12 mouse cellular contexts compared by ENCODE assay signal in the genomic region with DNA sequence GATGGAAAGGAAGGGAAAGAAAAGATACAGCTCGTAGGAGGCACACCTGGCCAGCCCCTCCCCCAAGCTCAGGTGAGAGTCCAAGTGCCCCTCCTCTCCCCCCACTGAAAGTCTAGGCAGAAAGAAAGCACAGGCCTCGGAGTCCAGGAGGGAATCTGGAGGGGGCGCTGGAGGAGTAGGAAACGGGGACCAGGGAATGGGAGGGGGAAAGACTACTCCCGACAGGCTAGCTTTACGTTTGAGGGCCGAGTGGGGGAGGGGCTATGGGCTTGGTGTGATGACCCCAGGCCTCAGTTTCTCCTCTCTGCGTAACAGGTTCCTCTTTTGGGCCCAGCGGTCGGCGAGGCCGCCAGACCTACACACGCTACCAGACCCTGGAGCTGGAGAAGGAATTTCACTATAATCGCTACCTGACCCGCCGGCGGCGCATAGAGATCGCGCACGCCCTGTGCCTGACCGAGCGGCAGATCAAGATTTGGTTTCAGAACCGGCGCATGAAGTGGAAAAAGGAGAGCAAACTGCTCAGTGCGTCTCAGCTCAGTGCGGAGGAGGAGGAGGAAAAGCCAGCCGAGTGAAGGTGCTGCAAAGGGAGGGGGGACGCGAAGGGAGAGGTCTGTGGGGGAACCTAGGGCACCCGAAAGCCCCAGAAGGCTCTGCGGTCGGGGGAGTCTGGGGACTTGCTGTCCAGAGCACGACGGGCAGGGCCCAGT. TPM values are rescaled to one million over a fixed set of nuclear protein-coding genes. Genes with fewer than 3 reads are reported as not detected.
DNase-seq lines count a peak whose midpoint lies in the region; ATAC-seq lines count a peak whose summit lies in the region.
"Had no signal": no experiment of that assay in that cellular context is flagged by ENCODE, and none has a peak within 500 bp of the region (broad histone marks: within the 10 kb centered on the region; RNA-seq: fewer than 3 reads in every experiment).

No protein-coding gene starts in this region.

- no peak for ATAC-seq in midbrain, embryonic 11.5 days (ENCODE audit: low FRiP score)
- ATAC-seq in midbrain, embryonic 16.5 days = no peak
- ATAC-seq in limb, embryonic 11.5 days (ENCODE audit: insufficient number of reproducible peaks, low FRiP score, low TSS enrichment, low read depth) = no peak
- ATAC-seq: forebrain, postnatal 0 days had no signal

- H3K9ac ChIP-seq in midbrain, embryonic 11.5 days (ENCODE audit: low read length) = no peak overlapping the region
- H3K9ac ChIP-seq in midbrain, embryonic 16.5 days (ENCODE audit: low read depth, low read length) = no peak overlapping the region
- 0 out of 2 replicates have a peak overlapping the region, but pooled peaks have one; percentile 17 for H3K9ac ChIP-seq in limb, embryonic 11.5 days (ENCODE audit: low read length)
- H3K9ac ChIP-seq: forebrain, postnatal 0 days had no signal

- peak; percentile 66 for DNase-seq in adrenal gland, postnatal 14 days
- no peak for DNase-seq in adrenal gland, postnatal 4 days (ENCODE audit: low spot score in 2 of 2)
- peak; percentile 94 for DNase-seq in midbrain, embryonic 11.5 days (ENCODE audit: low spot score, missing footprints)
- no peak for DNase-seq in limb, embryonic 11.5 days (ENCODE audit: low spot score)
- DNase-seq in layer of hippocampus, adult 18-20 months (ENCODE audit: low spot score in 2 of 2) = no peak
- no peak for DNase-seq in frontal cortex, postnatal 14 days (ENCODE audit: low spot score in 2 of 2)
- no peak for DNase-seq in natural killer cell, adult 2 months (ENCODE audit: low spot score in 2 of 2)
- DNase-seq: cerebellum, postnatal 14 days; forebrain, postnatal 0 days; left cerebral cortex, postnatal 4 days had no signal

- no peak overlapping the region for H3K4me3 ChIP-seq in midbrain, embryonic 11.5 days (ENCODE audit: low read depth, low read length)
- H3K4me3 ChIP-seq in midbrain, embryonic 16.5 days (ENCODE audit: low read depth, low read length) = no peak overlapping the region
- H3K4me3 ChIP-seq in limb, embryonic 11.5 days (ENCODE audit: low read depth, low read length) = peak overlapping the region; percentile 14; the same call in 1 of the 2 replicates

- H3K36me3 ChIP-seq in midbrain, embryonic 11.5 days (ENCODE audit: control insufficient read depth, insufficient read depth, low read length) = no peaks in the 10 kb centered on the region
- no peaks in the 10 kb centered on the region for H3K36me3 ChIP-seq in midbrain, embryonic 16.5 days (ENCODE audit: control insufficient read depth, insufficient read depth, low read length)
- H3K36me3 ChIP-seq in limb, embryonic 11.5 days (ENCODE audit: control insufficient read depth, insufficient read depth, low read length) = no peaks in the 10 kb centered on the region

- no peaks in the 10 kb centered on the region for H3K9me3 ChIP-seq in midbrain, embryonic 11.5 days (ENCODE audit: control insufficient read depth, low read length)
- H3K9me3 ChIP-seq in midbrain, embryonic 16.5 days (replicated peaks; ENCODE audit: control insufficient read depth, low read length, poor library complexity, severe bottlenecking) = no peaks in the 10 kb centered on the region
- no peaks in the 10 kb centered on the region for H3K9me3 ChIP-seq in limb, embryonic 11.5 days (ENCODE audit: control insufficient read depth, low read length)

- peaks cover 100% of the 10 kb centered on the region for H3K27me3 ChIP-seq in midbrain, embryonic 11.5 days (ENCODE audit: control insufficient read depth, insufficient read depth, low read length)
- H3K27me3 ChIP-seq in midbrain, embryonic 16.5 days (ENCODE audit: control insufficient read depth, insufficient read depth, low read depth, low read length) = peaks cover 85% of the 10 kb centered on the region
- peaks cover 99% of the 10 kb centered on the region for H3K27me3 ChIP-seq in limb, embryonic 11.5 days (ENCODE audit: control insufficient read depth, insufficient read depth, low read length)

- no peaks in the 10 kb centered on the region for H3K4me1 ChIP-seq in midbrain, embryonic 11.5 days (ENCODE audit: control insufficient read depth, insufficient read depth, low read length)
- H3K4me1 ChIP-seq in midbrain, embryonic 16.5 days (ENCODE audit: control insufficient read depth, insufficient read depth, low read length) = no peaks in the 10 kb centered on the region
- peaks cover 27% of the 10 kb centered on the region for H3K4me1 ChIP-seq in limb, embryonic 11.5 days (ENCODE audit: control insufficient read depth, insufficient read depth, low read length)

- no peak overlapping the region for H3K27ac ChIP-seq in midbrain, embryonic 11.5 days (ENCODE audit: low read depth, low read length)
- H3K27ac ChIP-seq in midbrain, embryonic 16.5 days (ENCODE audit: low read length) = no peak overlapping the region
- no peak overlapping the region for H3K27ac ChIP-seq in limb, embryonic 11.5 days (replicated peaks; ENCODE audit: low read depth, low read length)

- H3K4me2 ChIP-seq in midbrain, embryonic 11.5 days = no peak overlapping the region
- no peak overlapping the region for H3K4me2 ChIP-seq in midbrain, embryonic 16.5 days (ENCODE audit: low read length)
- H3K4me2 ChIP-seq in limb, embryonic 11.5 days (ENCODE audit: low read depth, severe bottlenecking) = peak overlapping the region; percentile 32; the same call in 1 of the 2 replicates

- WGBS in midbrain, embryonic 11.5 days = 2% methylated on average over 35 of the region's 35 CpGs
- 1% methylated on average over 35 of the region's 35 CpGs for WGBS in midbrain, embryonic 16.5 days
- WGBS in limb, embryonic 11.5 days = 1% methylated on average over 34 of the region's 35 CpGs

RNA-seq across cellular contexts. Expression of a gene that starts 2.6 kb away (rescaled TPM):
- total RNA-seq in adrenal gland, postnatal 14 days (2021) = 17.1 and 18.7 TPM in 2 replicates
- 10 to 100 TPM; 26.5 to 27.8 TPM for total RNA-seq in adrenal gland, postnatal 4 days (2021)
- not detected in 2 replicates for polyA plus RNA-seq in midbrain, embryonic 11.5 days (2014; fragmentation: Nextera tagmentation; extraction: Ambion mirVana)
- polyA plus RNA-seq in midbrain, embryonic 16.5 days (2015; fragmentation: Nextera tagmentation; extraction: Ambion mirVana) = 0.14 TPM in 1 of 2 replicates, not detected in the other
- 2.1 and 2.6 TPM in 2 replicates for polyA plus RNA-seq in limb, embryonic 11.5 days (2014; fragmentation: Nextera tagmentation; extraction: Ambion mirVana)
- not detected for total RNA-seq in layer of hippocampus, adult 18-20 months (2021)
- total RNA-seq: forebrain, postnatal 0 days; left cerebral cortex, postnatal 4 days had no signal
- polyA plus RNA-seq: C2C12; forebrain, postnatal 0 days had no signal

RNA-seq across cellular contexts. Expression of a gene that starts 8.2 kb away (rescaled TPM):
- 35.7 and 39.8 TPM in 2 replicates for total RNA-seq in adrenal gland, postnatal 14 days (2021)
- 10 to 100 TPM; 43.6 to 47.9 TPM for total RNA-seq in adrenal gland, postnatal 4 days (2021)
- polyA plus RNA-seq in midbrain, embryonic 11.5 days (2014; fragmentation: Nextera tagmentation; extraction: Ambion mirVana) = not detected in 2 replicates
- polyA plus RNA-seq in midbrain, embryonic 16.5 days (2015; fragmentation: Nextera tagmentation; extraction: Ambion mirVana) = not detected in 2 replicates
- 1.9 and 2.8 TPM in 2 replicates for polyA plus RNA-seq in limb, embryonic 11.5 days (2014; fragmentation: Nextera tagmentation; extraction: Ambion mirVana)
- total RNA-seq in layer of hippocampus, adult 18-20 months (2021) = not detected
- total RNA-seq: forebrain, postnatal 0 days; left cerebral cortex, postnatal 4 days had no signal
- polyA plus RNA-seq: forebrain, postnatal 0 days had no signal

RNA-seq across cellular contexts. Expression of a gene that starts 14.1 kb away (rescaled TPM):
- total RNA-seq in adrenal gland, postnatal 14 days (2021) = 34.3 and 37.8 TPM in 2 replicates
- 10 to 100 TPM; 39.4 to 49.8 TPM for total RNA-seq in adrenal gland, postnatal 4 days (2021)
- not detected in 2 replicates for polyA plus RNA-seq in midbrain, embryonic 11.5 days (2014; fragmentation: Nextera tagmentation; extraction: Ambion mirVana)
- polyA plus RNA-seq in midbrain, embryonic 16.5 days (2015; fragmentation: Nextera tagmentation; extraction: Ambion mirVana) = not detected in 2 replicates
- polyA plus RNA-seq in limb, embryonic 11.5 days (2014; fragmentation: Nextera tagmentation; extraction: Ambion mirVana) = 3.7 and 4.3 TPM in 2 replicates
- not detected for total RNA-seq in layer of hippocampus, adult 18-20 months (2021)
- total RNA-seq: forebrain, postnatal 0 days; left cerebral cortex, postnatal 4 days had no signal
- polyA plus RNA-seq: forebrain, postnatal 0 days had no signal

RNA-seq across cellular contexts. Expression of a gene that starts 17.6 kb away (rescaled TPM):
- 14.0 and 15.7 TPM in 2 replicates for total RNA-seq in adrenal gland, postnatal 14 days (2021)
- 10 to 100 TPM; 19.8 to 22.0 TPM for total RNA-seq in adrenal gland, postnatal 4 days (2021)
- not detected in 2 replicates for polyA plus RNA-seq in midbrain, embryonic 11.5 days (2014; fragmentation: Nextera tagmentation; extraction: Ambion mirVana)
- polyA plus RNA-seq in midbrain, embryonic 16.5 days (2015; fragmentation: Nextera tagmentation; extraction: Ambion mirVana) = not detected in 2 replicates
- polyA plus RNA-seq in limb, embryonic 11.5 days (2014; fragmentation: Nextera tagmentation; extraction: Ambion mirVana) = 0.33 and 0.45 TPM in 2 replicates
- total RNA-seq in layer of hippocampus, adult 18-20 months (2021) = not detected
- total RNA-seq: forebrain, postnatal 0 days; left cerebral cortex, postnatal 4 days had no signal
- polyA plus RNA-seq: forebrain, postnatal 0 days had no signal

RNA-seq across cellular contexts. Expression of a gene that starts 18.8 kb away (rescaled TPM):
- 56.7 and 59.4 TPM in 2 replicates for total RNA-seq in adrenal gland, postnatal 14 days (2021)
- total RNA-seq in adrenal gland, postnatal 4 days (2021) = 10 to 100 TPM; 58.4 to 61.2 TPM
- polyA plus RNA-seq in midbrain, embryonic 11.5 days (2014; fragmentation: Nextera tagmentation; extraction: Ambion mirVana) = not detected in 2 replicates
- polyA plus RNA-seq in midbrain, embryonic 16.5 days (2015; fragmentation: Nextera tagmentation; extraction: Ambion mirVana) = not detected in 2 replicates
- polyA plus RNA-seq in limb, embryonic 11.5 days (2014; fragmentation: Nextera tagmentation; extraction: Ambion mirVana) = 0.38 and 0.89 TPM in 2 replicates
- total RNA-seq in layer of hippocampus, adult 18-20 months (2021) = not detected
- total RNA-seq: forebrain, postnatal 0 days; left cerebral cortex, postnatal 4 days had no signal
- polyA plus RNA-seq: forebrain, postnatal 0 days had no signal

Comparison
In these comparisons a context has a peak if more than half of its experiments do, and no peak if none do; other contexts are left out.
1. DNase-seq: peak in adrenal gland, postnatal 14 days (single experiment) and midbrain, embryonic 11.5 days (single experiment); none in adrenal gland, postnatal 4 days (0 of 2), limb, embryonic 11.5 days (single experiment), layer of hippocampus, adult 18-20 months (0 of 2), frontal cortex, postnatal 14 days (0 of 2) and natural killer cell, adult 2 months (0 of 2).
2. RNA of a gene that starts 2.6 kb away (total RNA-seq): 26.5 to 27.8 TPM in adrenal gland, postnatal 4 days and 17.1 to 18.7 TPM in adrenal gland, postnatal 14 days; not detected in layer of hippocampus, adult 18-20 months; every median in the first group is over 10 times any median in the second.
3. RNA of a gene that starts 8.2 kb away (total RNA-seq): 43.6 to 47.9 TPM in adrenal gland, postnatal 4 days and 35.7 to 39.8 TPM in adrenal gland, postnatal 14 days; not detected in layer of hippocampus, adult 18-20 months; every median in the first group is over 10 times any median in the second.
4. RNA of a gene that starts 14.1 kb away (total RNA-seq): 39.4 to 49.8 TPM in adrenal gland, postnatal 4 days and 34.3 to 37.8 TPM in adrenal gland, postnatal 14 days; not detected in layer of hippocampus, adult 18-20 months; every median in the first group is over 10 times any median in the second.